Mouse (Mus musculus) spleen, adult 2 months (tissue): ENCODE data around the gene Klf12. TPM values are rescaled to one million over a fixed set of nuclear protein-coding genes. Genes with fewer than 3 reads are reported as not detected.

Experiments
- DNase-seq, 2 experiments: peaks; one replicate each; pipeline versions ENCODE4 v3.0.0 to v3.0.0-alpha.2; 2012 to 2021; ENCODE audit warnings: low spot score in 2 of 2, low read depth in 1 of 2
- H3K27ac ChIP-seq: fragments of 200-500 bp; 2 replicates; pipeline ENCODE4 v1.5.1; 2012; ENCODE audit warnings: low read length, inconsistent platforms; ENCODE audit not compliant: insufficient read depth
- H3K27me3 ChIP-seq: fragments of 200-500 bp; 2 replicates; pipeline ENCODE4 v1.6.1; 2012; ENCODE audit warnings: mild to moderate bottlenecking, moderate library complexity, low read length, inconsistent platforms; ENCODE audit not compliant: control insufficient read depth, insufficient read depth
- H3K36me3 ChIP-seq: fragments of 200-500 bp; 2 replicates; pipeline ENCODE4 v1.6.1; 2012; ENCODE audit warnings: mild to moderate bottlenecking, low read length, inconsistent platforms; ENCODE audit not compliant: control insufficient read depth, insufficient read depth
- H3K4me1 ChIP-seq: fragments of 200-500 bp; 2 replicates; pipeline ENCODE4 v1.6.1; 2011; ENCODE audit warnings: inconsistent platforms; ENCODE audit not compliant: control insufficient read depth, insufficient read depth, insufficient read length
- H3K4me3 ChIP-seq: fragments of 200-500 bp; 2 replicates; pipeline ENCODE4 v1.5.1; 2011; ENCODE audit warnings: mild to moderate bottlenecking, inconsistent platforms; ENCODE audit not compliant: insufficient read depth, insufficient read length; ENCODE audit errors: extremely low read depth
- CTCF ChIP-seq: fragments of 200-500 bp; IDR thresholded peaks from 2 replicates; pipeline ENCODE4 v1.5.1; 2011; ENCODE audit warnings: mild to moderate bottlenecking, inconsistent platforms; ENCODE audit not compliant: insufficient read depth, insufficient read length, insufficient replicate concordance; ENCODE audit errors: extremely low read depth
- POLR2A ChIP-seq: fragments of 200-500 bp; IDR thresholded peaks from 2 replicates; pipeline ENCODE4 v1.6.1; 2011; ENCODE audit warnings: low read depth, low read length, inconsistent platforms
- WGBS: fragments of 180-500 bp; shearing (Covaris S2); methylation state at CpG from one replicate; pipeline ENCODE4 v1.1.7; 2018; 5-methylcytosine and 5-hydroxymethylcytosine counted together
- polyA plus RNA-seq: library from polyadenylated mRNA; depleted of rRNA; stranded (reverse); fragments of >200 nt; gene quantifications from 2 replicates; pipeline ENCODE4 v1.2.3, GENCODE M21; 2012

Klf12 gene
- polyA plus RNA-seq, 1 experiment = 2.5 TPM

DNA sequence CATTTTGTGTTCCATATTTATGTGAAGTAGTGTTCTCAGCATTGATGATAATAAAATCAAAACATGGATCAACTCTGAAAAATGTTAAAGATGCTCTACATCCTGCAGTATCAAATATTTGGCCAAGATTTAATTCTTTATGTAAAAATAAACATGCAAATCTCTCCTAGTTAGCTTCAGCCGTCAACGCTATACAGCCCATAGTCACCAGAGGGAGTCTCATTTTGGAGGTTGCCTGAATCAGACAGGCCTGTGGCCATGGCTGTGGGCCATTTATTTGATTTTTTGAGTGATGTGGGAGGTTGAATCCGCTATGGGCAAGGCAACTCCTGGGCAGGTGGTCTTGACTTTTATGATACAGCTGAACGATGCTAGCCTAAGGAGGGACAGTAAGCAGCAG, 329.3 kb downstream of the Klf12 start:
- Histone ChIP-seq H3K27ac (no peak overlapping the region), H3K4me3 (no peak overlapping the region), H3K27me3 (no peaks in the 10 kb centered on the region), H3K36me3 (no peaks in the 10 kb centered on the region), H3K4me1 (no peaks in the 10 kb centered on the region)
- TF ChIP-seq CTCF (no peak), POLR2A (no peak)
- 90% methylated on average over 4 of the region's 4 CpGs for WGBS
- no peak for DNase-seq

DNA sequence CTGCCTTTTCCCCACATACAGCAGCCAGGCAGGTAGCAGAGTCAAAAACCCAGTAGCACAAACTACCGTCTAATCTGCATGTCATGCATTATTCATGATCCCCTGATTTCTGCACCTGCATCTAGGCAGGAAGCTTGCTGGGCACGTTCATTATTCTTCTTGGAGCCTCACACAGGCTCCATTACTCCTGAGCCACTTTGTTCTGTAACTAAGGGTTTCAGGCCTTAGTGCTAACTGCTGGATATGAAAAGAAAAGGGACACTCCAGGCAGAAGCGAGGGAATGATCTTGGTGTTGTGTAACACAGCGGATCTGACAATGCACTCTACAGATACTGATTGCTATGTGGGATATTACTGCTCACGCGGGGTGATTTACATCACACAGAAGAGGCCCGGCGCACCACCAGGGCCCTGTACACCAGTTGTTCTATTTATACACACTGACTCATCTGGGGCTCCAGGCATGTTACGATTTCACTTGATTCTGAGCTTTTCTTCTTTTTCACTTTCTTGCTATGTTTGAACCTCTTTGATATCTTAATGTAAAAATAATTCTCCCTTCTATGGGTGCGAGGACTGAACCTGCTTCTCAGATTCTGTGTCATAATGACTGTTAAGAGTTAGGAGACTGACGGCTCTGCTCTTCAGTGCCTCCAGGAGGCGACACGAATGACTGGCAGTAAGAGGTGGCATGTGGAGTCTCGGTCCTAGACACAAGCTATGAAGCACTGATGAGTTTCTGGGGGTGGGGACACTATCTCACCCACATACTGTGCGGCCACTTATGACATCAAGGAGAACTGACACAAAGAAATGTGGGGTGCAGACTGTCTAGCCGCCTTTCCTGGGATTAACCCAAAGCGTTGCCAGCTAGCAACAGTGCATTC, 340.0 kb downstream of the Klf12 start:
- TF ChIP-seq CTCF (no peak), POLR2A (no peak)
- DNase-seq = no peak
- no peaks in the 10 kb centered on the region for H3K36me3 ChIP-seq

DNA sequence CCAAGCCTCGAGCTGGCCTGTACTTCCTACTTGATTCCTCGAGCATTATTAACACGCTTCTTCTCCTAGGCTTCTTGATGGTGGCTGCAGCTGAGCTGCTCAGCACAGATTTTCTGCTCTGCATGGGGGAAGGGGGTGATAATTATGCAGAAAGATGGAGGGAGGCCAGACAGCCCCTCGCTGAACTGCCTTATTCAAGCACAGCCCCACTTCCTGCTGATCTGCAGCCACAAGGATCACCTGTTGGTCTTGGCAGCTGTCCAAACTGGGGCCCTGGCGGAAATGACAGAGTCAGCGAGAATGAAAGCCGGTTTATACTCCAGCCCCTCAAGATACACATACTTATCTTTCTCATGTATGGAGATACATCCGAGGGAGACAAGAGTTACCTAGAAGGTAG, 341.3 kb downstream of the Klf12 start:
- Histone ChIP-seq H3K4me1 (peaks cover 2% of the 10 kb centered on the region; the same call in 1 of the 2 replicates), H3K36me3 (no peaks in the 10 kb centered on the region), H3K27me3 (no peaks in the 10 kb centered on the region), H3K4me3 (no peak overlapping the region), H3K27ac (no peak overlapping the region)
- peak; percentile 21 to 38 for DNase-seq
- 8% methylated on average over 8 of the region's 8 CpGs for WGBS
- TF ChIP-seq CTCF (no peak), POLR2A (no peak)

More for the DNA sequence above, 340.0 kb downstream of the Klf12 start:
- H3K4me3 ChIP-seq = no peak overlapping the region
- H3K27me3 ChIP-seq = no peaks in the 10 kb centered on the region
- H3K27ac ChIP-seq = no peak overlapping the region
- peaks cover 2% of the 10 kb centered on the region; the same call in 1 of the 2 replicates for H3K4me1 ChIP-seq
- 70% methylated on average over 17 of the region's 17 CpGs for WGBS

DNA sequence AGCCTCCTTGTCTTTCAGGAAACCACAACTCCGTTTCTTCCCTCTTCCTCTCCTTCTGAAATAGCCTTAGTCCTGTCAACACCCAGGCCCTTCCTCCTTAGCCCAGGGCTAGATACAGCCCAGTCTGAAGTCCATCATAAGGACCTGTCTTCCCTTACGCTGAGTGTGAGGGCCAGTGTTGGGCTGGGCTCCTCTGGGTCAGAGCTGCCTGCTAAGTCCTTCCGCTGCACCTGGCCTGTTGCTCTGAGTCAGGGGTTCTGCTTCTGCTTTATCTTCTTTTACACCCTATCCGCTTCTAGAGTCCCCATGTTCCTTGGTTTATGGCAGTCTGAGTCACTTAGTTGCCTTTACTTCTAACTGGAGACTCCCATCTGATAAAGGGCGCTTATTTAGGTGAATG, 351.0 kb downstream of the Klf12 start:
- H3K4me1 ChIP-seq = no peaks in the 10 kb centered on the region
- no peaks in the 10 kb centered on the region for H3K27me3 ChIP-seq
- H3K4me3 ChIP-seq = no peak overlapping the region
- 29% methylated on average over 5 of the region's 5 CpGs for WGBS
- TF ChIP-seq POLR2A (no peak), CTCF (no peak)
- H3K27ac ChIP-seq = no peak overlapping the region
- H3K36me3 ChIP-seq = no peaks in the 10 kb centered on the region
- DNase-seq = no peak

DNA sequence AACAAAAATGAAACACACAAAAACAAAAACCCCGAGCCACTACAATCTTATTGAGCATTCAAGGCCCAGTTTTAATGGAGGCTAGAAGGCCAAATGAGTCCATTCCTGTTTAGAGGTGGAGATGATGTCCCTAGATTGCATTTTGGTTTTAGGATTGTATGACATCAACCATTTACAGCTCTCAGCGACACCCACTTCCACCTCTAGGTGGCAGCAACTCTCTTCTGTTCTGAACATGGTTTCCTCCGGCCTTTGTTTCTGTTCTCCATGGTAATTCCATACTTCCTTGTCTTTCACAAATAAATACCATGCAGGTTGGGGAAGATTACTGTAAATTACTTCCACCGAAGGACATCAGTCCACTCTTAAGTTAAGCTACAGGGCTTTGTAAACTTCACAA, 352.6 kb downstream of the Klf12 start:
- TF ChIP-seq POLR2A (no peak), CTCF (peak; percentile 51; the same call in 1 of the 2 replicates)
- Histone ChIP-seq H3K4me3 (no peak overlapping the region), H3K27ac (no peak overlapping the region), H3K36me3 (no peaks in the 10 kb centered on the region), H3K4me1 (no peaks in the 10 kb centered on the region), H3K27me3 (no peaks in the 10 kb centered on the region)
- 7% methylated on average over 4 of the region's 4 CpGs for WGBS
- DNase-seq = peak in 1 of 2 experiments; percentile 12

DNA sequence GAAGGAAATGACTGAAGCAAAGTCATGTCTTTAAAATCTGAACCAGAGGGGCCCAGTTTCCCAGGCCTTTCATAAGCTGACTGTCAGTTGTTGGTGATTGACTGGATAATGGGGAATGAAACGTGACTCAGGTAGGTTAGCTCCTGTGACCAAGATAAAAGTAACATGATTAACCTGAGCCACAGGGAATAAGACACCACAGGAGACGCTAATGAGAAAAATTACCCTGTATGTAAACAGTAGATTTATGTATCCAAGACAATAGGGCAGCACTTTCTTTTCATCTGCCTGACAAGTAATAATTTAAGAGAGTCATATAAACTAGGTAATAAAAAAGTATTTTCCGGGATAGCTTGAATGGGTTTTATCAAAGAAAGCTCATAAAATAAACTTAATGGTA, 372.6 kb downstream of the Klf12 start:
- H3K27me3 ChIP-seq = no peaks in the 10 kb centered on the region
- 89% methylated on average over 3 of the region's 3 CpGs for WGBS
- TF ChIP-seq POLR2A (no peak), CTCF (no peak)

DNA sequence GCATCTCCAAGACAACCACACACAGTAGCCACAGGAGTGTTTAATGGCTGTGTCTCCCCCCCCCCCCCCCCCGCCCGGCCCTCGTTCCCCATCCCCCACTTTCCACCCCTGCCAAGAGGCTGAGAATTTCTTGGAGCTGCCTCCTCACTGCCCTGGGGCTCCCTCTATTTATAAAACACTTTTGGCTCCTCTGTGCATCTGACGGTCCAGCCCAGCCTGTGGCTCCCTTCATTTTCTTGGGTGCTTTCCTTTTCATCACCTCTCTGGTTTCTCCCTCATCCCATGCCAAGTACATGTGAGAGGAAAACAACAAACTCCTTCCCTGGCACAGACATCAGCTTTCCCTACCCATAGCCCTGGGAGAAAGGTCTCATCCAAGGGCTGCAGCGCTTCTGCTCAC, 373.6 kb downstream of the Klf12 start:
- Histone ChIP-seq H3K4me1 (no peaks in the 10 kb centered on the region), H3K36me3 (no peaks in the 10 kb centered on the region), H3K4me3 (no peak overlapping the region), H3K27ac (no peak overlapping the region), H3K27me3 (no peaks in the 10 kb centered on the region)
- no peak for DNase-seq
- TF ChIP-seq CTCF (no peak), POLR2A (no peak)
- WGBS = 85% methylated on average over 5 of the region's 5 CpGs

More for the DNA sequence above, 372.6 kb downstream of the Klf12 start:
- Histone ChIP-seq H3K36me3 (no peaks in the 10 kb centered on the region), H3K4me3 (no peak overlapping the region), H3K4me1 (no peaks in the 10 kb centered on the region), H3K27ac (no peak overlapping the region)
- no peak for DNase-seq
